Mouse (Mus musculus) midbrain, embryonic 11.5 days (tissue): Measurements from ENCODE around the gene Gm14409. TPM values are rescaled to one million over a fixed set of nuclear protein-coding genes. Genes with fewer than 3 reads are reported as not detected.

Source experiments
- polyA plus RNA-seq: library from polyadenylated mRNA; unstranded; fragments of >200 nt; fragmentation: Nextera tagmentation; extraction: Ambion mirVana; gene quantifications from 2 replicates; pipeline ENCODE4 v1.2.1, GENCODE M21; 2014

Gene Gm14409
- polyA plus RNA-seq, 1 experiment from 2014 or later, result not detected

Other genes with a start within 250 kb of the Gm14409 start
- not detected in 2 replicates for gene Gm14401, start 192.7 kb downstream of the Gm14409 start, polyA plus RNA-seq
- gene Gm14410, start 60.6 kb downstream of the Gm14409 start, polyA plus RNA-seq, result 33.1 TPM in 2 replicates
- gene Gm14412, start 57.3 kb upstream of the Gm14409 start, polyA plus RNA-seq, result 0.19 TPM in 1 of 2 replicates, not detected in the other
- 8.8 and 9.3 TPM in 2 replicates for gene Gm14418, start 131.3 kb upstream of the Gm14409 start, polyA plus RNA-seq
- 12.2 and 12.5 TPM in 2 replicates for gene Zfp970, start 197.7 kb upstream of the Gm14409 start, polyA plus RNA-seq
- 4.1 and 6.1 TPM in 2 replicates for gene Gm14403, start 231.2 kb upstream of the Gm14409 start, polyA plus RNA-seq